Mouse (Mus musculus) bone marrow, adult 2 months (tissue): ENCODE measurements around the gene Rhox2f. TPM values are rescaled to one million over a fixed set of nuclear protein-coding genes. Genes with fewer than 3 reads are reported as not detected.
"Not testable (repeated sequence)": the region's sequence is repeated elsewhere in the genome, so short reads cannot be mapped to it uniquely, and the experiment has no call there.

Experiments used
- H3K27ac ChIP-seq: fragments of 200-500 bp; 2 replicates; pipeline ENCODE4 v1.5.1; 2012; ENCODE audit warnings: low read depth, mild to moderate bottlenecking, control low read depth, inconsistent platforms, low read length; ENCODE audit not compliant: control insufficient read depth, poor library complexity, insufficient read depth
- H3K4me1 ChIP-seq: fragments of 200-500 bp; 2 replicates; pipeline ENCODE4 v1.6.1; 2011; ENCODE audit warnings: low read length; ENCODE audit not compliant: control insufficient read depth, insufficient read depth
- H3K4me3 ChIP-seq: fragments of 200-500 bp; replicated peaks from 2 replicates; pipeline ENCODE3; 2011; ENCODE audit warnings: mild to moderate bottlenecking, low read depth, low read length, control low read depth; ENCODE audit not compliant: control insufficient read depth
- WGBS: fragments of 180-500 bp; shearing (Covaris S2); methylation state at CpG from one replicate; pipeline ENCODE4 v1.1.7; 2018; 5-methylcytosine and 5-hydroxymethylcytosine counted together
- polyA plus RNA-seq: library from polyadenylated mRNA; stranded (reverse); fragments of >200 nt; gene quantifications from 2 replicates; pipeline ENCODE4 v1.2.4, GENCODE M21; 2011; ENCODE audit warnings: low replicate concordance; ENCODE audit not compliant: missing spikeins, insufficient read depth, insufficient read length

The Rhox2f gene
- polyA plus RNA-seq = not detected in 2 replicates

GRCm38 (mm10) chrX:37571105-37571504 lies at the start of gene Rhox2f:
Gene Rhox2f (plus strand): TSS chrX:37571405.
- not testable (repeated sequence) for H3K4me3 ChIP-seq, H3K4me1 ChIP-seq, H3K27ac ChIP-seq
- WGBS = 80% methylated on average over 8 of the region's 8 CpGs

- 92% methylated on average over 2 of the region's 8 CpGs for whole genome bisulfite sequencing
- not testable (repeated sequence) for H3K27ac ChIP-seq, H3K4me1 ChIP-seq, H3K4me3 ChIP-seq
Measured at GRCm38 (mm10) chrX:37530152-37530551, 41.1 kb upstream of the Rhox2f start, which contains the start of gene Rhox2e. Gene Rhox2e (plus strand): TSS chrX:37530452.

GRCm38 (mm10) chrX:37541719-37542118 lies 29.5 kb upstream of the Rhox2f start, which contains the start of gene Rhox3e:
Gene Rhox3e (plus strand): TSS chrX:37542019.
- H3K27ac ChIP-seq, H3K4me3 ChIP-seq, H3K4me1 ChIP-seq: not testable (repeated sequence)
- WGBS = 86% methylated on average over 1 of the region's 4 CpGs

GRCm38 (mm10) chrX:37557112-37557511 lies 14.1 kb upstream of the Rhox2f start, which contains the start of gene Rhox4e:
Gene Rhox4e (plus strand): TSS chrX:37557412.
- WGBS = 80% methylated on average over 10 of the region's 18 CpGs
- H3K4me1 ChIP-seq, H3K4me3 ChIP-seq, H3K27ac ChIP-seq: not testable (repeated sequence)

GRCm38 (mm10) chrX:37572638-37573037 lies 1.4 kb downstream of the Rhox2f start:
- not testable (repeated sequence) for H3K4me1 ChIP-seq, H3K27ac ChIP-seq, H3K4me3 ChIP-seq
- 41% methylated on average over 2 of the region's 2 CpGs for WGBS

GRCm38 (mm10) chrX:37580692-37581091 lies 9.5 kb downstream of the Rhox2f start, which contains the start of gene Rhox3f:
Gene Rhox3f (plus strand): TSS chrX:37580992.
- H3K27ac ChIP-seq, H3K4me3 ChIP-seq: not testable (repeated sequence)

GRCm38 (mm10) chrX:37607604-37608003 lies 36.4 kb downstream of the Rhox2f start, which contains the start of gene Rhox4f:
Gene Rhox4f (minus strand): TSS chrX:37607704.
- H3K4me1 ChIP-seq, H3K27ac ChIP-seq, H3K4me3 ChIP-seq: not testable (repeated sequence)
- WGBS = 90% methylated on average over 19 of the region's 19 CpGs

More at GRCm38 (mm10) chrX:37580692-37581091, 9.5 kb downstream of the Rhox2f start, which contains the start of gene Rhox3f:
- not testable (repeated sequence) for H3K4me1 ChIP-seq

Other genes with a start within 250 kb of the Rhox2f start
- gene Rhox3a2, start 191.4 kb upstream of the Rhox2f start, polyA plus RNA-seq = not detected in 2 replicates
- gene Rhox4a2, start 180.6 kb upstream of the Rhox2f start, polyA plus RNA-seq = not detected in 2 replicates
- gene Rhox2b, start 159.3 kb upstream of the Rhox2f start, polyA plus RNA-seq = not detected in 2 replicates
- not detected in 2 replicates for gene Rhox4b, start 138.9 kb upstream of the Rhox2f start, polyA plus RNA-seq
- gene Rhox2c, start 117.7 kb upstream of the Rhox2f start, polyA plus RNA-seq = not detected in 2 replicates
- gene Rhox3c, start 112.8 kb upstream of the Rhox2f start, polyA plus RNA-seq = not detected in 2 replicates
- gene Rhox4c, start 91.1 kb upstream of the Rhox2f start, polyA plus RNA-seq = not detected in 2 replicates
- not detected in 2 replicates for gene Rhox2d, start 78.0 kb upstream of the Rhox2f start, polyA plus RNA-seq
- gene Rhox4d, start 57.0 kb upstream of the Rhox2f start, polyA plus RNA-seq = not detected in 2 replicates
- gene Rhox2e, start 41.0 kb upstream of the Rhox2f start, polyA plus RNA-seq = not detected in 2 replicates
- gene Rhox3e, start 29.4 kb upstream of the Rhox2f start, polyA plus RNA-seq = not detected in 2 replicates
- not detected in 2 replicates for gene Rhox4e, start 14.0 kb upstream of the Rhox2f start, polyA plus RNA-seq
- not detected in 2 replicates for gene Rhox3f, start 9.6 kb downstream of the Rhox2f start, polyA plus RNA-seq
- not detected in 2 replicates for gene Rhox4f, start 36.3 kb downstream of the Rhox2f start, polyA plus RNA-seq
- gene Rhox3g, start 57.2 kb downstream of the Rhox2f start, polyA plus RNA-seq = not detected in 2 replicates
- gene Rhox2g, start 72.1 kb downstream of the Rhox2f start, polyA plus RNA-seq = not detected in 2 replicates
- gene Rhox4g, start 79.9 kb downstream of the Rhox2f start, polyA plus RNA-seq = not detected in 2 replicates
- gene Rhox3h, start 97.4 kb downstream of the Rhox2f start, polyA plus RNA-seq = not detected in 2 replicates
- gene Rhox2h, start 101.9 kb downstream of the Rhox2f start, polyA plus RNA-seq = not detected in 2 replicates
- 21.4 TPM in 1 of 2 replicates, not detected in the other for gene Rhox5, start 233.4 kb downstream of the Rhox2f start, polyA plus RNA-seq